Mouse (Mus musculus) limb, embryonic 14.5 days (tissue): ENCODE data around the gene Gm49510. TPM values are rescaled to one million over a fixed set of nuclear protein-coding genes. Genes with fewer than 3 reads are reported as not detected.

ENCODE experiments used
- ATAC-seq: fragments of 200-750 bp; cut with Nextera tagmentation; 2 replicates; pipeline ENCODE4 v1.8.0; 2017; ENCODE audit warnings: low read depth, moderate number of reproducible peaks, moderate TSS enrichment; ENCODE audit not compliant: low FRiP score
- DNase-seq: peaks from one replicate; pipeline ENCODE4 v3.0.0-alpha.2; 2015; ENCODE audit warnings: low spot score
- H3K27ac ChIP-seq: fragments of 300-500 bp; sonication (generic); replicated peaks from 2 replicates; pipeline ENCODE4 v1.5.1; 2014; ENCODE audit warnings: low read depth, mild to moderate bottlenecking, low read length, moderate library complexity, mixed read lengths
- H3K27me3 ChIP-seq: fragments of 300-500 bp; sonication (generic); 2 replicates; pipeline ENCODE4 v1.6.1; 2014; ENCODE audit warnings: low read length, mixed read lengths; ENCODE audit not compliant: control insufficient read depth, insufficient read depth
- H3K36me3 ChIP-seq: fragments of 300-500 bp; sonication (generic); 2 replicates; pipeline ENCODE4 v1.6.1; 2014; ENCODE audit warnings: mild to moderate bottlenecking, low read length, moderate library complexity, mixed read lengths; ENCODE audit not compliant: control insufficient read depth, insufficient read depth
- H3K4me1 ChIP-seq: fragments of 300-500 bp; sonication (generic); 2 replicates; pipeline ENCODE4 v1.6.1; 2014; ENCODE audit warnings: antibody characterized with exemption, low read length, mixed read lengths; ENCODE audit not compliant: control insufficient read depth, insufficient read depth
- H3K4me2 ChIP-seq: fragments of 300-500 bp; sonication (generic); replicated peaks from 2 replicates; pipeline ENCODE4 v1.6.1; 2014; ENCODE audit warnings: low read depth, mild to moderate bottlenecking, low read length, moderate library complexity; ENCODE audit not compliant: severe bottlenecking
- H3K4me3 ChIP-seq: fragments of 300-500 bp; sonication (generic); replicated peaks from 2 replicates; pipeline ENCODE4 v1.5.1; 2014; ENCODE audit warnings: low read length
- H3K9ac ChIP-seq: fragments of 300-500 bp; sonication (generic); 2 replicates; pipeline ENCODE4 v1.6.1; 2014; ENCODE audit warnings: mild to moderate bottlenecking, low read depth, low read length, moderate library complexity; ENCODE audit not compliant: severe bottlenecking
- H3K9me3 ChIP-seq: fragments of 300-500 bp; sonication (generic); 2 replicates; pipeline ENCODE4 v1.6.1; 2016; ENCODE audit warnings: low read length; ENCODE audit not compliant: control insufficient read depth
- POLR2A ChIP-seq: fragments of 200-500 bp; IDR thresholded peaks from 2 replicates; pipeline ENCODE4 v1.8.0; 2012; ENCODE audit warnings: inconsistent platforms, mild to moderate bottlenecking, moderate library complexity, borderline replicate concordance; ENCODE audit not compliant: insufficient read depth, insufficient read length; ENCODE audit errors: extremely low read depth
- WGBS: fragments of 180-500 bp; shearing (Covaris S2); extraction: QIAGEN DNeasy Blood & Tissue Kit; methylation state at CpG from one replicate; pipeline ENCODE4 v1.1.7; 2014; 5-methylcytosine and 5-hydroxymethylcytosine counted together
- polyA plus RNA-seq, 2 experiments: library from polyadenylated mRNA; depleted of rRNA in 1 of 2; stranded (reverse) in 1 of 2; unstranded in 1 of 2; fragments of >200 nt; fragmentation: Nextera tagmentation in 1 of 2; extraction: Ambion mirVana in 1 of 2; gene quantifications; 2 replicates each; pipeline versions ENCODE4 v1.2.1 to v1.2.3; 2012 to 2014

Gm49510 gene
- polyA plus RNA-seq, 2 experiments, result 0.20 to 0.92 TPM

DNA sequence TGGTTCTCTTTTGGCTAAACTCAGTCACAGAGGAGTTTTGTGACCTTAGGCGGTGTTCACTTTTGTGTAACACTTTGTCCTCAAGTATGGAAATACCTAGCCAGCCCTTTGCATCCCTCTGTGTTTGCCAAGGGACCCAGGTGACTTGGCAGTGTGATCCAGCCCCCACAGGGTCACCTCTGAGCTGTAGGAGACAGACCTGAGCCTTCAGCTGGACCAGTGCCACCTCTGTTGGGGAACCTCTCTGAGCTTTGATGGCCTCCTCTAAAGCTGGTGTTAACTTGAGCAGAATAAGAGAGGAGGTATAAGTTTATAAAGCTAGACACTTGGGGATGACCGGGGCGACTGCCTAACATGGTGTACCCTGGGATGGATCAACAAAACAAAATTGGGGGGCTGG is 49.4 kb downstream of the Gm49510 start:
- H3K4me1 ChIP-seq, result peaks cover 16% of the 10 kb centered on the region
- ATAC-seq (no peak), DNase-seq (no peak)
- peaks cover 6% of the 10 kb centered on the region; the same call in 1 of the 2 replicates for H3K36me3 ChIP-seq
- H3K27me3 ChIP-seq, result no peaks in the 10 kb centered on the region
- no peak overlapping the region for H3K9ac ChIP-seq
- no peak for TF ChIP-seq POLR2A
- no peaks in the 10 kb centered on the region for H3K9me3 ChIP-seq
- no peak overlapping the region for H3K27ac ChIP-seq
- WGBS, result 96% methylated on average over 3 of the region's 3 CpGs
- no peak overlapping the region for H3K4me3 ChIP-seq
- no peak overlapping the region for H3K4me2 ChIP-seq

DNA sequence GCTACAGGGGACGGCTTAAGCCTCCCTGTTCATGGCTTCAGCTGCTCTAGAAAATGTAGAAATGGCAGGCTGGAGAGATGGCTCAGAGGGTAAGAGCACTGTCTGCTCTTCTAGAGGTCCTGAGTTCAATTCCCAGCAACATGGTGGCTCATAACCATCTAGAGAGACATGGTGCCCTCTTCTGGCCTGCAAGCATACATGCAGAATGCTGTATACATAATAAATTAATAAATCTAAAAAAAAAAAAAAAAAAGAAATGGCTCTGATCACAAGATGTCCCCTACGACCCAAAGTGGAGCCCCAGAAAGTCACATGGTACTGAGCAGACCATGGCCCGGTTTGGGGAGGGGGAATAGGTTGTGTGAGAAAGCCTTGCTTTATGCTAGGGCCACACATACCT is 56.2 kb downstream of the Gm49510 start:
- Histone ChIP-seq H3K4me3 (no peak overlapping the region), H3K9ac (no peak overlapping the region), H3K27ac (no peak overlapping the region), H3K27me3 (no peaks in the 10 kb centered on the region), H3K36me3 (peaks cover 10% of the 10 kb centered on the region), H3K9me3 (no peaks in the 10 kb centered on the region), H3K4me2 (no peak overlapping the region), H3K4me1 (peaks cover 9% of the 10 kb centered on the region)
- WGBS, result 72% methylated on average over 3 of the region's 3 CpGs
- no peak for TF ChIP-seq POLR2A
- ATAC-seq, result no peak
- no peak for DNase-seq

DNA sequence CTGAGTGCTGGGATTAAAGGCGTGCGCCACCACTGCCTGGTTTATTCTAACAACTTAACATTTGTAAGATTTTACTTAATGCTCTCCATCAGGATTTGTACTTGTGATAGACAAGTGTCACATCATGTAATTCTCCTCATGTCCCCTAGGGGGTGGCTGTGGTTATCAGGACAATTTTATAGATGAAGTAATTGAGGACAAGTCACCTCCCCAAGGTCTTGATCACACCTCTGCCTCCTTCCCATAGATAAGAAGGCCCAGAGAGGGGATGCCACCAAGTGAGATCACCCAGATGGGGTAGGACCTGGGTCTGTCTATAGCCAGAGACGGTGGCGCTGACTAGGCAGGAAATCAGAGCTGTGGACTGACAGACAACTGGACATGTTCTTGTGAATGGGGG is 56.9 kb downstream of the Gm49510 start:
- ATAC-seq (no peak), DNase-seq (peak; percentile 20)
- TF ChIP-seq POLR2A, result no peak
- Histone ChIP-seq H3K9me3 (no peaks in the 10 kb centered on the region), H3K27ac (no peak overlapping the region), H3K4me2 (no peak overlapping the region), H3K27me3 (no peaks in the 10 kb centered on the region), H3K4me1 (peaks cover 9% of the 10 kb centered on the region), H3K9ac (no peak overlapping the region), H3K36me3 (peaks cover 15% of the 10 kb centered on the region), H3K4me3 (no peak overlapping the region)
- 73% methylated on average over 4 of the region's 4 CpGs for WGBS

DNA sequence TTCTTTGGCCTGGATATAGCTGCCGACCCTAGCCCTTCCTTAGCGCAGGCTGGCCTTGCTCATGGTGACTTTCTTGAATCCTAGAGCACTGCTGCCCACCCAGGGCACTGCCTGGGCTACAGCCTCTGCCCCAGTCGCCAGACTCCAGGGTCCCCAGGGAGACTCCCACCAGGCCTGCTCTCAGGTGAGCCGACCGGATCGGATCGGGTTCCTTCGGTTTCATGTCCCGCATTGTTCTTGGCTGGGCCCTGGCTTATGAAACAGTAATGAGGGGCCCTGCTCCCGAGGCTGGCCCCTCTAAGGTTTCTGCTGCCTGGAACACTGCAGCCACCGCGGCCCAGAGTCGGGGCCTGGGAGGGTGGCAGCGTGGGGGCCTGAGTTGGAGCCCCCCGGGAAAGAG is 57.6 kb downstream of the Gm49510 start:
- Histone ChIP-seq H3K4me3 (no peak overlapping the region), H3K27me3 (no peaks in the 10 kb centered on the region), H3K36me3 (peaks cover 16% of the 10 kb centered on the region), H3K27ac (no peak overlapping the region), H3K9ac (peak overlapping the region; percentile 43), H3K4me1 (peaks cover 9% of the 10 kb centered on the region), H3K9me3 (no peaks in the 10 kb centered on the region), H3K4me2 (peak overlapping the region; percentile 29; the same call in 1 of the 2 replicates)
- no peak for TF ChIP-seq POLR2A
- WGBS, result 48% methylated on average over 15 of the region's 15 CpGs
- no peak for DNase-seq
- ATAC-seq, result no peak

DNA sequence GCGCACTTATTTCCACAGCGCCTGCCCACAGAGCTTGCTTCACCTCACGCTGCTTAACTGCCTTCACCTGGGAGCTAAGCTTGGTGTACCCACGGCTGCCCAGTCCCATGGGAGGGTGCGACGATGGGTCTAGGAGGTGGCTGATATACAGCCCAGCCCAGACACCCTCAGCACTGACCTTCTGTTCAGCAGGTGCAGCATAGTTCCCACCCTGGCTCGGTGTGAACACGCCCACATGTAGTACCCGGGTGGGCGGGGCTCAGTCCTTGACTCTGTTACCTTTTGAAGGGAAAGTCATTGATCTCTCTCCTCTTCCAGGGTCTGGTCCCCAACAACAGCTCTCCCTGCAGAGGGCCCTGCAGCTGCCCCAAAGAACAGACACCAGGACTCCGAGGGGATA is 60.1 kb downstream of the Gm49510 start:
- H3K27ac ChIP-seq, result no peak overlapping the region
- H3K4me1 ChIP-seq, result peaks cover 9% of the 10 kb centered on the region
- DNase-seq, result no peak
- no peak overlapping the region for H3K4me3 ChIP-seq
- H3K9ac ChIP-seq, result no peak overlapping the region
- ATAC-seq, result no peak
- WGBS, result 85% methylated on average over 11 of the region's 11 CpGs
- H3K9me3 ChIP-seq, result no peaks in the 10 kb centered on the region
- no peaks in the 10 kb centered on the region for H3K27me3 ChIP-seq
- no peak for TF ChIP-seq POLR2A
- peaks cover 11% of the 10 kb centered on the region for H3K36me3 ChIP-seq
- no peak overlapping the region for H3K4me2 ChIP-seq

DNA sequence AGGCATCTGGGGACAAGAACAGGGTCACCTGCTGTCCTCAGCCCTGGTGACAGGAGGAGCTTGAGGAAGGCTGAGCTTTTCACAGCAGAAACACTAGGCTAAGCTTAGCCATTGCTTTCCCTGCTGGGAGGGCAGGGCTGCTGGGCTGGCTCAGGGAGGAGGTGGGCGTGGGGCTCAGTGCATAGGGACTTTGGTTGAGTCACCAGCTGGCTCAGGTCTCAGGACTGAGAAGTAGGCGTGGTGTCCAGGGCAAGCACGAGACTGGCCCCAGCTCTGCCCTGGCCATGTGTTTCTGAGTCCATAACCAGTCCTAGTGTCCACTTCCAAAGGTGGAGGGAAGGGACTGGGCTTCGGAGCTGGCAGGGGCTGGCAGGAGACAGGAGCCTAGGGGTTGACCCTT is 60.6 kb downstream of the Gm49510 start:
- H3K9ac ChIP-seq, result no peak overlapping the region
- DNase-seq (no peak), ATAC-seq (no peak)
- H3K27ac ChIP-seq, result no peak overlapping the region
- no peak for TF ChIP-seq POLR2A
- H3K9me3 ChIP-seq, result no peaks in the 10 kb centered on the region
- WGBS, result 75% methylated on average over 4 of the region's 4 CpGs
- H3K4me3 ChIP-seq, result no peak overlapping the region
- no peaks in the 10 kb centered on the region for H3K27me3 ChIP-seq
- peaks cover 14% of the 10 kb centered on the region for H3K36me3 ChIP-seq
- H3K4me1 ChIP-seq, result peaks cover 9% of the 10 kb centered on the region
- H3K4me2 ChIP-seq, result no peak overlapping the region
